Mouse (Mus musculus) thymus, adult 2 months (tissue): Measurements from ENCODE around the gene Gm21818.
"Not testable (repeated sequence)": the region's sequence is repeated elsewhere in the genome, so short reads cannot be mapped to it uniquely, and the experiment has no call there.

Source experiments
- CTCF ChIP-seq: fragments of 200-500 bp; IDR thresholded peaks from 2 replicates; pipeline ENCODE4 v1.5.1; 2012; ENCODE audit warnings: mild to moderate bottlenecking, control low read depth, low read length, moderate library complexity, borderline replicate concordance; ENCODE audit not compliant: control insufficient read depth, poor library complexity, insufficient read depth; ENCODE audit errors: extremely low read depth
- POLR2A ChIP-seq: fragments of 200-500 bp; IDR thresholded peaks from 2 replicates; pipeline ENCODE4 v1.6.1; 2012; ENCODE audit warnings: mild to moderate bottlenecking, low read length, control low read depth, moderate library complexity; ENCODE audit not compliant: control insufficient read depth, poor library complexity, insufficient read depth; ENCODE audit errors: extremely low read depth

DNA sequence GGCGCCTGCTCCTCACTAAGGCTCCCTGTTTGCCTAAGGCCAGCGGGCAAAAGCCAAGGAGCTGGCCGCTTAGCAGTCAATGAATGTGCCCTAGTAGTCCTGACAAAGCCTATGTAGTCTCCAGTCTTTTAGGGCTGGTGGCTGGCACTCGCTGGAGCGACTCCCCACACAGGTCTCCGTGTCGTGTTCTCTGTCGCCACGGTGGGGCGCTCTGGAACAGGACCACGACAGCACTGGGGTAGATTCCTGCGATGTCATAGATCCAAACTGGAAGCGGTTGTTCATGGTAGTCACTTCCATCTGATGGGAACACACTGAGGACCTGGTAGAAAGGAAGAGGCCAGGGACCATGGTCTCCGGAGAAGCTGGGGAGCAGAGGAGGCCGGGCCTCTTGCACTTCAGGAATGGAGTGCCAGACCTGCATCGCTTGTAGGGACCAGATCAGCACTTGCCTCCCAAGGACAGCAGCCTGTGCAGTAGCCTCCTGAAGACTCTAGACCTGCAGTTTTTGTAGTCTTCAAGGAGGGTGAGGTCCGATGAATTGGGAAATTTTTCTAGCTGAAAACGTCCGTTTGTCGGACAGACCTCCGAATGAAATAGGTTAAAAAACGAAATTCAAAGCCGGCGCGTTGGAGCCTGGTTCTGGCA, 50.9 kb downstream of the Gm21818 start:
- not testable (repeated sequence) for TF ChIP-seq CTCF, POLR2A
